Mouse (Mus musculus): ENCODE measurements around the gene Rnf157. TPM values are rescaled to one million over a fixed set of nuclear protein-coding genes. Genes with fewer than 3 reads are reported as not detected.
A peak's percentile ranks its signal among the peaks of the same experiment; 100 is the strongest.

Gene Rnf157
- polyA plus RNA-seq, 1 experiment from 2014 or later: 10.2 TPM

GRCm38 (mm10) chr11:116347012-116347411, 65.8 kb downstream of the Rnf157 start:
- 84% methylated on average over 7 of the region's 7 CpGs for WGBS
- no peaks in the 10 kb centered on the region for H3K9me3 ChIP-seq
- H3K4me1 ChIP-seq: no peaks in the 10 kb centered on the region
- no peak overlapping the region for H3K4me3 ChIP-seq
- peaks cover 73% of the 10 kb centered on the region for H3K36me3 ChIP-seq
- no peak for ATAC-seq (ENCODE audit: insufficient number of reproducible peaks, insufficient read depth, low FRiP score, low TSS enrichment, low read depth)
- peak overlapping the region; percentile 11; the same call in 1 of the 2 replicates for H3K9ac ChIP-seq
- no peak overlapping the region for H3K4me2 ChIP-seq
- H3K27me3 ChIP-seq: no peaks in the 10 kb centered on the region
- H3K27ac ChIP-seq: no peak overlapping the region

- H3K36me3 ChIP-seq: peaks cover 52% of the 10 kb centered on the region
- ATAC-seq (ENCODE audit: insufficient number of reproducible peaks, insufficient read depth, low FRiP score, low TSS enrichment, low read depth): no peak
- H3K4me1 ChIP-seq: peaks cover 10% of the 10 kb centered on the region; the same call in 1 of the 2 replicates
- WGBS: 76% methylated on average over 25 of the region's 25 CpGs
- no peak overlapping the region for H3K4me2 ChIP-seq
- H3K9ac ChIP-seq: no peak overlapping the region
- H3K27ac ChIP-seq: no peak overlapping the region
- no peaks in the 10 kb centered on the region for H3K9me3 ChIP-seq
- H3K27me3 ChIP-seq: no peaks in the 10 kb centered on the region
- no peak overlapping the region for H3K4me3 ChIP-seq
Measured at GRCm38 (mm10) chr11:116342069-116342791, 70.6 kb downstream of the Rnf157 start.

DNA sequence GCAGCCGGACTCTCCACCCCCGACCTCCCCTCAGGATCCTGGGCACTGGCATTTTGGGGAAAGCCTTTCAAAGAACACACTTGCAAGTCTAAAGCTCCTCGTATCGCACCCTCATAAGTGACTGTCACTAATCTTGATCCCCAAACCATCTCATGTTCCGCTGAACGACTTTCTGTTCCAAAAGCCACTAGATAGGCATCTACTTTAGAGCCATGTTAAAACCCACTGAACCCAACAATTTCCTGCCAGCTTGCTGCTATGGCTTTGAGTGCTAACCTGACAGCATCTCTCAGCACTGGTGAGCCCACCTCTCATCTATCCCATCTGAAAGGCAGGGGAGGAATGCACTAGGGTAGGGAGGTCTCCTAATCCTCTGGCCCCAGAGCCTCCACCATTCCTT, 75.3 kb downstream of the Rnf157 start:
- Histone ChIP-seq H3K27ac (no peak overlapping the region), H3K4me1 (peaks cover 47% of the 10 kb centered on the region), H3K9me3 (no peaks in the 10 kb centered on the region), H3K27me3 (peaks cover 26% of the 10 kb centered on the region), H3K4me2 (no peak overlapping the region), H3K4me3 (no peak overlapping the region), H3K9ac (peak overlapping the region; percentile 78; the same call in 1 of the 2 replicates), H3K36me3 (peaks cover 11% of the 10 kb centered on the region)
- WGBS: 83% methylated on average over 6 of the region's 6 CpGs
- ATAC-seq (ENCODE audit: insufficient number of reproducible peaks, insufficient read depth, low FRiP score, low TSS enrichment, low read depth): no peak

- H3K9ac ChIP-seq: peak overlapping the region; percentile 78
- 73% methylated on average over 12 of the region's 12 CpGs for WGBS
- peaks cover 26% of the 10 kb centered on the region for H3K27me3 ChIP-seq
- no peaks in the 10 kb centered on the region for H3K9me3 ChIP-seq
- no peak overlapping the region for H3K4me2 ChIP-seq
- H3K4me1 ChIP-seq: peaks cover 52% of the 10 kb centered on the region
- H3K36me3 ChIP-seq: 0 out of 2 replicates have a peak, but pooled peaks cover 6% of the 10 kb centered on the region
- H3K27ac ChIP-seq: no peak overlapping the region; the same call in 1 of the 2 replicates
- H3K4me3 ChIP-seq: no peak overlapping the region
- no peak for ATAC-seq (ENCODE audit: insufficient number of reproducible peaks, insufficient read depth, low FRiP score, low TSS enrichment, low read depth)
Measured at GRCm38 (mm10) chr11:116337000-116337399, 75.8 kb downstream of the Rnf157 start.

- Histone ChIP-seq H3K4me2 (peak overlapping the region; percentile 96), H3K36me3 (0 out of 2 replicates have a peak, but pooled peaks cover 6% of the 10 kb centered on the region), H3K9ac (peak overlapping the region; percentile 78), H3K4me1 (peaks cover 54% of the 10 kb centered on the region), H3K27me3 (peaks cover 26% of the 10 kb centered on the region), H3K9me3 (no peaks in the 10 kb centered on the region), H3K4me3 (peak overlapping the region; percentile 61; the same call in 1 of the 2 replicates), H3K27ac (no peak overlapping the region)
- ATAC-seq (ENCODE audit: insufficient number of reproducible peaks, insufficient read depth, low FRiP score, low TSS enrichment, low read depth): no peak
- WGBS: 78% methylated on average over 4 of the region's 4 CpGs
Measured at GRCm38 (mm10) chr11:116336393-116336792, 76.4 kb downstream of the Rnf157 start.

- Histone ChIP-seq H3K27me3 (peaks cover 26% of the 10 kb centered on the region), H3K27ac (peak within 1 kb of the TSS; percentile 55), H3K36me3 (0 out of 2 replicates have a peak, but pooled peaks cover 6% of the 10 kb centered on the region), H3K9me3 (no peaks in the 10 kb centered on the region), H3K9ac (peak within 1 kb of the TSS; percentile 78), H3K4me3 (peak within 1 kb of the TSS; percentile 61), H3K4me1 (peaks cover 51% of the 10 kb centered on the region), H3K4me2 (peak within 1 kb of the TSS; percentile 96)
- peak; percentile 80 for ATAC-seq (ENCODE audit: insufficient number of reproducible peaks, insufficient read depth, low FRiP score, low TSS enrichment, low read depth)
- under 1% methylated on average over 60 of the region's 61 CpGs for WGBS
Measured at GRCm38 (mm10) chr11:116335244-116336036, 77.4 kb downstream of the Rnf157 start, which contains the start of gene Foxj1. Gene Foxj1, minus strand, starts transcription at chr11:116335399.

DNA sequence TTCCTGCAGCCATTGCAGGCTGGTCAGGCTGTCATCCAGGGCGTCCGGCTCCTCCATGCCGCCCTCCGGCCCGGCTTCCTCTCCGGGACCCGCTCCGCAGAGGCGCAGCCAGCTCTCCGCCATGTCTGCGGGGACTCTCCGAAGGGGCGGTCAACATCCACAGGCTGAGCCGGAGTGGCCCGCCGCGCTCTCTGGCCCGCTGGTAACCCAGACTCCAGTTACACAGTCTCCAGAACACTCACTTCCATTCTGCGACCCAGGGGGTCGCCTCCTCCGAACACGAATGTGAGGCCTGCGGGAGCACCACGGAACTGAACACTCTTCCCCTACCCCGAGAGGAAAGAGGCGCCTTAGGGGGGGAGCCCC, 78.4 kb downstream of the Rnf157 start:
- 5% methylated on average over 26 of the region's 26 CpGs for WGBS
- ATAC-seq (ENCODE audit: insufficient number of reproducible peaks, insufficient read depth, low FRiP score, low TSS enrichment, low read depth): no peak
- Histone ChIP-seq H3K4me3 (peak overlapping the region; percentile 61), H3K27me3 (peaks cover 26% of the 10 kb centered on the region), H3K27ac (no peak overlapping the region), H3K9ac (peak overlapping the region; percentile 54; the same call in 1 of the 2 replicates), H3K36me3 (0 out of 2 replicates have a peak, but pooled peaks cover 6% of the 10 kb centered on the region), H3K9me3 (no peaks in the 10 kb centered on the region), H3K4me1 (peaks cover 59% of the 10 kb centered on the region), H3K4me2 (peak overlapping the region; percentile 96)

DNA sequence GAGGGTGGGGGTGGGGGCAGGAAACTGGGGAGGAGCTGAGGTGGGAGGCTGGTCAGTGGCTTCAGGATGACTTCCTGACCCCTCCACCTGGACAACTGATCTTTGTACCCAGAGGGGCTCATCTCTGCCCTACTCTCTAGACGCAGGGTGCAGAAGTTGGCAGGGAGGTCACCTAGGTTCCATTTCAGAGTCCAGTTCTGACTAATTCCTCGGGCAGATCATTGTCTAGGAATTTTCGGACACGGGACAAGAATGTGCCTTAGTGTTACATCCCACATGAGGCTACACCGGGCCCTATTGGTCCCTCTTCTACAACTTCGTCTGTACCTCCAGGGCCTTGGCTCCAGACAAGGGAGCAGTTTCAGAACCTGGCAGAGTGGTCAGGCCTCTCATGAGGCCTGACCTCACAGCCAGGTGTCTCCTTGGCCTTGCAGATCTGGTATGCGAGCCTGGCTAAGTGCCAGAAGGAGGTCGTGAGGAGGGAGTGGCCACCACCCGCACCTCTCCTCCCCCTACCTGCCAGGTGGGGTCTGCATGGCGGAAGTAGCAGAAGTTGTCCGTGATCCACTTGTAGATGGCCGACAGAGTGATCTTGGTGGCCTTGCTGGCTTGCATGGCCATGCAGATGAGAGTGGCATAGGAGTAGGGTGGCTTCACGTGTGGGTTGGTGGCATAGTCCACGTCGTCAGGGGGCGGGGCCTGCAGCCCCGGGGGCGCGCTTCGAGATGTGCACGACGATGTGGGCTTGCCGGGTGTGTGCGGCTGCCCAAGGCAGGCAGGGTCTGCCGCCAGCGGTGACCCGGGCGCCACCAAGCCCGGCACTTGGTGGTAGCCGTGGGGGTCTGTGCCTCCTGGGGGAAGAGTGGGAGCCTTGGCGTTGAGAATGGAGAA, 79.1 kb downstream of the Rnf157 start:
- H3K36me3 ChIP-seq: 0 out of 2 replicates have a peak, but pooled peaks cover 4% of the 10 kb centered on the region
- peaks cover 64% of the 10 kb centered on the region for H3K4me1 ChIP-seq
- peak overlapping the region; percentile 61 for H3K4me3 ChIP-seq
- WGBS: 20% methylated on average over 31 of the region's 31 CpGs
- no peak for ATAC-seq (ENCODE audit: insufficient number of reproducible peaks, insufficient read depth, low FRiP score, low TSS enrichment, low read depth)
- no peaks in the 10 kb centered on the region for H3K9me3 ChIP-seq
- peak overlapping the region; percentile 54; the same call in 1 of the 2 replicates for H3K9ac ChIP-seq
- peaks cover 26% of the 10 kb centered on the region for H3K27me3 ChIP-seq
- H3K4me2 ChIP-seq: peak overlapping the region; percentile 96
- H3K27ac ChIP-seq: no peak overlapping the region

DNA sequence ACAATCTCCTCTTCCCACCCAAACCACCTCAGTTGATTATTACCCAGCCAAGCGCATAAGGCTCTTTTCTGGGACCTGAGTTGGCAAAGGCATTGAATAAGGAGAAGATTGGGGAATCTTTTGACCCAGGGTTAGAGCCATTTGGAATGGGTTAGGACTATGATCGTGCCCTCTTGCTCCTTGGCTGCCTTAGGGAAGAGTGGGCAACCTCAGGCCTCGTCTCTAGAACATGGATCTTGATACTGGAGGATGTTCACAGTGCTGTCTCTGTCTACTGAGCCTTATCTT, 79.9 kb downstream of the Rnf157 start:
- no peak overlapping the region for H3K9ac ChIP-seq
- no peak overlapping the region for H3K4me2 ChIP-seq
- no peaks in the 10 kb centered on the region for H3K36me3 ChIP-seq
- no peak for ATAC-seq (ENCODE audit: insufficient number of reproducible peaks, insufficient read depth, low FRiP score, low TSS enrichment, low read depth)
- H3K9me3 ChIP-seq: no peaks in the 10 kb centered on the region
- WGBS: 88% methylated on average over 3 of the region's 3 CpGs
- H3K4me3 ChIP-seq: no peak overlapping the region
- H3K4me1 ChIP-seq: peaks cover 66% of the 10 kb centered on the region
- H3K27ac ChIP-seq: no peak overlapping the region
- peaks cover 26% of the 10 kb centered on the region for H3K27me3 ChIP-seq

GRCm38 (mm10) chr11:116332232-116332982, 80.4 kb downstream of the Rnf157 start:
- H3K27me3 ChIP-seq: peaks cover 26% of the 10 kb centered on the region
- no peaks in the 10 kb centered on the region for H3K9me3 ChIP-seq
- no peak overlapping the region for H3K9ac ChIP-seq
- H3K27ac ChIP-seq: no peak overlapping the region
- H3K4me3 ChIP-seq: no peak overlapping the region
- H3K4me1 ChIP-seq: peaks cover 61% of the 10 kb centered on the region
- 37% methylated on average over 19 of the region's 19 CpGs for WGBS
- no peaks in the 10 kb centered on the region for H3K36me3 ChIP-seq
- no peak for ATAC-seq (ENCODE audit: insufficient number of reproducible peaks, insufficient read depth, low FRiP score, low TSS enrichment, low read depth)
- H3K4me2 ChIP-seq: no peak overlapping the region

Data from embryonic facial prominence, embryonic 13.5 days (tissue).